Mouse (Mus musculus) liver, embryonic 12.5 days (tissue): ENCODE results near the gene Cabin1. TPM values are rescaled to one million over a fixed set of nuclear protein-coding genes. Genes with fewer than 3 reads are reported as not detected.

Experiments used
- ATAC-seq: fragments of 200-750 bp; cut with Nextera tagmentation; 2 replicates; pipeline ENCODE4 v1.8.0; 2017; ENCODE audit warnings: moderate number of reproducible peaks, mild to moderate bottlenecking, moderate library complexity
- H3K27ac ChIP-seq: fragments of 300-500 bp; sonication (generic); 2 replicates; pipeline ENCODE4 v1.5.1; 2016; ENCODE audit warnings: mild to moderate bottlenecking
- H3K27me3 ChIP-seq: fragments of 300-500 bp; sonication (generic); replicated peaks from 2 replicates; pipeline ENCODE4 v1.6.1; 2016; ENCODE audit warnings: mild to moderate bottlenecking, moderate library complexity
- H3K36me3 ChIP-seq: fragments of 300-500 bp; sonication (generic); 2 replicates; pipeline ENCODE4 v1.6.1; 2016; ENCODE audit warnings: mild to moderate bottlenecking, moderate library complexity
- H3K4me1 ChIP-seq: fragments of 300-500 bp; sonication (generic); 2 replicates; pipeline ENCODE4 v1.6.1; 2016
- H3K4me2 ChIP-seq: fragments of 300-500 bp; sonication (generic); 2 replicates; pipeline ENCODE4 v1.6.1; 2016; ENCODE audit warnings: mild to moderate bottlenecking, moderate library complexity
- H3K4me3 ChIP-seq: fragments of 300-500 bp; sonication (generic); 2 replicates; pipeline ENCODE4 v1.5.1; 2016; ENCODE audit warnings: mild to moderate bottlenecking, moderate library complexity
- H3K9ac ChIP-seq: fragments of 300-500 bp; sonication (generic); 2 replicates; pipeline ENCODE4 v1.6.1; 2016; ENCODE audit warnings: mild to moderate bottlenecking, moderate library complexity
- H3K9me3 ChIP-seq: fragments of 300-500 bp; sonication (generic); replicated peaks from 2 replicates; pipeline ENCODE4 v1.6.1; 2016; ENCODE audit warnings: mild to moderate bottlenecking, moderate library complexity
- WGBS: fragments of 180-500 bp; shearing (Covaris S2); methylation state at CpG from one replicate; pipeline ENCODE4 v1.1.7; 2016; ENCODE audit not compliant: insufficient replicate concordance; 5-methylcytosine and 5-hydroxymethylcytosine counted together
- polyA plus RNA-seq: library from polyadenylated mRNA; unstranded; fragments of >200 nt; fragmentation: Nextera tagmentation; extraction: Ambion mirVana; gene quantifications from 2 replicates; pipeline ENCODE4 v1.2.1, GENCODE M21; 2016

Cabin1 gene
- polyA plus RNA-seq, 1 experiment from 2014 or later: 24.4 TPM

DNA sequence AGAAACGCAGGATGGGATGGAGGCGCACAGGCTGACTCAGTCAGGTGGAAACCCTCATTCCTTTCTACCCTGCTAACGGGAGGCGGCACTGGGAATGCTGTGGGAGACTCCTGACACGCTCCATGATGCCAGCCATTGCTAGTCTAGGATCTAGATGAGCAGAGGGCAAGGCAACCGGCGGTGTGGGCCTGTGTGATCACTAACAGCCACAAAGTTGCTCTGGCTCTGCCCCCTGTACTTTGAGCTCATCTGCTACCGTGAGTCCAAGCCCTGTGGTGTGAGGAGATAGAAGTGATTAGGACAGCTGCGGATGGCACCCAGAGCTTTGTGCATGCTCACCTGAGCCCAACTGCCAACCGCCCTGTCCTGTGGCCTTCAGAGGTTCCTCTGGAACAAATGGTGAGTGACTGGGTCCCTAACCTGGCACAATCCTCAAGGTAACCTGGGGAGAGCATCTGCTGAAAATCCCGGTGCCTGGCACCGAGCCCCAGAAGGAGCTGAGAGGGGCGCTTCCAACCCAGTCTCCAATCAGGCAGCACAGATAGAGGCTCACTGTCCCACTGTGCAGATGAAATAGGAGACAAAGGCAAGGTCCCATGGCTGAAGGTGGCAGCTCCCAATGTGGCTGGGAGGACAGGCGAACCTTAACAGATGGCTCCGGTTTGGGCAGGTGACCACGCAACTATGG lies 112.6 kb downstream of the Cabin1 start:
- H3K4me3 ChIP-seq: no peak overlapping the region
- H3K9ac ChIP-seq: no peak overlapping the region
- 91% methylated on average over 16 of the region's 16 CpGs for WGBS
- no peaks in the 10 kb centered on the region for H3K4me1 ChIP-seq
- ATAC-seq: no peak
- peaks cover 100% of the 10 kb centered on the region for H3K36me3 ChIP-seq
- H3K9me3 ChIP-seq: no peaks in the 10 kb centered on the region
- H3K4me2 ChIP-seq: no peak overlapping the region
- no peaks in the 10 kb centered on the region for H3K27me3 ChIP-seq
- H3K27ac ChIP-seq: no peak overlapping the region

DNA sequence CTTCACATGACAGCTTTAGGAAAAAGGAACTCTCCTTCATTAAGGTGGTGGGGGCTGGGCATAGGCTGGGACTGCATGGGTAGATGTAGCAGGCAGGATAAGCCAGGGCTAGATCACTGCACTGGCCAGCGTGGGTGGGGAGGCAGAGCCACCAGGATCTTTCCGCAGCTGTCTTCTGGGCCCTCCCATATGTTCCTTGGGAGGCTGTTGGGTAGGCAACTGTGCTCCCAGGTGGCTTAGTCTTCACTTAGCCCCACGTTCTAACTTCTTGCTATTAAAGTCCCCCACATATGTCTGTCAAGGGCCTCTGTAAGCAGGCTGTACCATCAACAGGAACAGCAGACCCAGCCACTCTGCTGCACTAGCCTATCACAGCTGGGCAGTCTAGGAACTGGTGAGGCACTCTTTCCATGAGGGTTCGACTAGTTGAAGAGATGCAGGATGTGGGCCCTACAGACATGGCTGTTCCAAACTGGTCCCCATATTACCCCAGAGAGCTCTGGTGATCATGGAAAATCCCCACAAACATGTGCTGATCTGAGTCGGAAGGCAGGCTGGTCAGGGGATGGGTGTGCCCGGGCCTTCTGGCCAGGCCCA lies 113.7 kb downstream of the Cabin1 start:
- no peak overlapping the region for H3K4me3 ChIP-seq
- no peak overlapping the region for H3K9ac ChIP-seq
- ATAC-seq: no peak
- H3K27ac ChIP-seq: no peak overlapping the region
- whole genome bisulfite sequencing: 80% methylated on average over 6 of the region's 6 CpGs
- no peaks in the 10 kb centered on the region for H3K9me3 ChIP-seq
- H3K4me2 ChIP-seq: no peak overlapping the region
- no peaks in the 10 kb centered on the region for H3K4me1 ChIP-seq
- no peaks in the 10 kb centered on the region for H3K27me3 ChIP-seq
- H3K36me3 ChIP-seq: peaks cover 100% of the 10 kb centered on the region

DNA sequence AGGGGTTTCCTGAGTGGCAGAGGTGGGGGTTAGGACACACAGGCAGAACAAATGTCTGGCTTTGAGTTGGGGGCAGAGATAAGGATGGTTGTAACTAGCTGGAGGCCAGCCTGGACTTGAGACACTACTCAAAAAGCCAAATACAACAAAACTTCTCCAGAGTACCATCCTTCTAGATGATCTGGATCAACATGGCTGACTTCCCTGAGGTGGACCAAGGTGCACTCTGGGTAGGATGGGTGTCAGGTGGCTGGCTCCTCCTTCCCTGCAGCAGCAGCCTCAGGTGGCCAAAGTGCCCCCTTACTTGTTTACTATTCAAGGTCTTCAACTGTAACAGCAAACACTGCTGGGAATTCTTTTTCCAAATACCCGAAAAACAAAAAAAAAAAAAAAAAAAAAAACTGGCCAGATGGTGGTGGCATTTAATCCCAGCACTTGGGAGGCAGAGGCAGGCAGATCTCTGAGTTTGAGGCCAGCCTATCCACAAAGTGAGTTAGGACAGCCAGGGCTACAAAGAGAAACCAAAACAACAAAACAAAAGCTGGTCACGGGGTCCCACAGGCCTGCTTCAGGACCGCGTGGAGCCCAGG lies 114.6 kb downstream of the Cabin1 start:
- H3K27me3 ChIP-seq: no peaks in the 10 kb centered on the region
- no peak overlapping the region for H3K9ac ChIP-seq
- 89% methylated on average over 4 of the region's 4 CpGs for WGBS
- H3K4me3 ChIP-seq: no peak overlapping the region
- no peaks in the 10 kb centered on the region for H3K9me3 ChIP-seq
- no peak overlapping the region for H3K4me2 ChIP-seq
- peaks cover 91% of the 10 kb centered on the region for H3K36me3 ChIP-seq
- peaks cover 1% of the 10 kb centered on the region; the same call in 1 of the 2 replicates for H3K4me1 ChIP-seq
- H3K27ac ChIP-seq: no peak overlapping the region
- ATAC-seq: no peak

DNA sequence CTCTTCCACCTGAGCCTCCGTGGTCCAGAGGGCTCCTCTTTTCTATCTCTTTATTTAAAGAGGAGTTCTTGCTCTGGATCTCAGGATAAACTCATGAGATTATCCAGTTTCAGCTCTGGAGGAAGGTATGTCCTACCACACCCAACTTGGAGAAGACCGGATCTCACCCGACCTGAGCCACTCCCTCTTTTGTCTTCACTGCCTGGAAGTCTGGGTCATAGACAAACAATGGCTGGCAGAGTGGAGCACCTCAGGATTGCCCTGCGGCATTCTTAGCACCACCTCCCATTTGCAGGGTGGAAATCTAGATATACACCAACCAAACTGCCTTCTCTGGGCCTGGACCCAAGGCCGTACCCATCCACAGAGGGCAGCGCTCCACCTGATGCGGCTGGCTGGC lies 115.1 kb downstream of the Cabin1 start:
- ATAC-seq: no peak
- Histone ChIP-seq H3K4me3 (no peak overlapping the region), H3K4me1 (peaks cover 6% of the 10 kb centered on the region), H3K4me2 (no peak overlapping the region), H3K36me3 (peaks cover 86% of the 10 kb centered on the region), H3K9me3 (no peaks in the 10 kb centered on the region), H3K27me3 (no peaks in the 10 kb centered on the region), H3K9ac (no peak overlapping the region), H3K27ac (no peak overlapping the region)
- 85% methylated on average over 7 of the region's 7 CpGs for WGBS

DNA sequence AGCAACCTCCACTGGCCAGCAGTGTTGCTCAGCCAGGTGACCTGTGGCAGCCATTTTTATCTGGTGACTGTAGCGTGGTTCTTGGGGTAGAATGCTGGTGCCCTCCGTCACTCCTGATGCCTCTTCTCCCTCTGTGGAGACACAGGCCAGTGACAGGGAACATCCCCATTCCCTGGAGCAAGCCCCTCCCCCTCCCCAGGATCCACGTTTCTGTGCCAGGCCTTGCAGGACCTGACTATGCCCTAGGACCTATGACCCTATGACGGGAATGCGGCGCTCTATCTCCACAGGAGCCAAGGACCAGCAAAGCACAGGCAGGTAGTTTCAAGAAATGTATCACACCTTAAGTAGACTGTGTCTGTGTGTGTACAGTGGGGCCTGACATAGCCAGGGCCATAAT lies 116.0 kb downstream of the Cabin1 start:
- H3K9me3 ChIP-seq: no peaks in the 10 kb centered on the region
- no peak overlapping the region for H3K4me2 ChIP-seq
- ATAC-seq: no peak
- peaks cover 76% of the 10 kb centered on the region for H3K36me3 ChIP-seq
- peaks cover 15% of the 10 kb centered on the region for H3K4me1 ChIP-seq
- no peak overlapping the region for H3K9ac ChIP-seq
- 93% methylated on average over 6 of the region's 6 CpGs for WGBS
- no peaks in the 10 kb centered on the region for H3K27me3 ChIP-seq
- H3K4me3 ChIP-seq: no peak overlapping the region
- H3K27ac ChIP-seq: no peak overlapping the region

DNA sequence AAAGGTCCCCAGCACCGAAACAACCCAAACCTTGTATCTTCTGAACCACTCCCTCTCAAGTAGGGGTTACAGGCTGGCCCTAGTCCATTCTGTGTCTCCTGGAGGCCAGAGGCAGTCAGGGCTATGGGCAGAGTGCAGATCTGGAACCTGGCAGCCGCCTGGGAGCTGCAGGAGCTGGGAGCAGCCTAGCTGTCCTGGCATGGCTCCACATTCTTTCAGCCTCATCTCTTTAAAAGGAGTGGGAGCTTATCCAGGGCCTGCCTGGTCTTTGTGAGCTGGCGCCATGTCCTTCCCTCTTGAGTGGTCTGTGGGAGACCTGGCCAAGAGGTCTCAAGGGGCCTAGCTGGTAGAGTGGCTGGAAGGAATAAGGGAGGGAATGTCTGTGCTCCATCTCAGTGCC lies 116.8 kb downstream of the Cabin1 start:
- Histone ChIP-seq H3K4me2 (no peak overlapping the region), H3K27ac (no peak overlapping the region), H3K36me3 (peaks cover 69% of the 10 kb centered on the region), H3K27me3 (no peaks in the 10 kb centered on the region), H3K9me3 (no peaks in the 10 kb centered on the region), H3K4me3 (no peak overlapping the region), H3K9ac (no peak overlapping the region), H3K4me1 (peaks cover 22% of the 10 kb centered on the region)
- 92% methylated on average over 3 of the region's 3 CpGs for WGBS
- no peak for ATAC-seq

DNA sequence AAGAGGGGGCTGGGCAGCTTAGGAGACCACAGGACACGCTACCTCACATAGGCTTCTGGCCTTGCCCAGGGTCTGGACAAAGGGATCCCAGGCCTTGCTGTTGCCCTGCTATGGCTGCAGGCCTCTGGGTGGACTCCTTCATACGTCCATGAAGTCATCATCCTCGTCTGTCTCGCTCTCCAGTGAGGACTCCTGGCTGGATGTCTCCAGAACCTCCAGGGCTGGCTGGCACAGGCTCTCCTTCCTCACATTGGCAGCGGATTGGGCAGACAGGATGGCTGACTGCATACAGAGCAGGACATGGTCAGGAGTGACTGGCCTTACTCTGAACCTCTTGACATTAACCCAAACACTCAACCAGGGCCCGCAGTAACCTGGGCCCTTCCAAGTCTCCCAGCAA lies 117.7 kb downstream of the Cabin1 start:
- peaks cover 60% of the 10 kb centered on the region for H3K36me3 ChIP-seq
- peaks cover 22% of the 10 kb centered on the region for H3K4me1 ChIP-seq
- WGBS: 86% methylated on average over 6 of the region's 6 CpGs
- no peaks in the 10 kb centered on the region for H3K9me3 ChIP-seq
- H3K9ac ChIP-seq: no peak overlapping the region
- no peaks in the 10 kb centered on the region for H3K27me3 ChIP-seq
- H3K4me2 ChIP-seq: no peak overlapping the region
- no peak overlapping the region for H3K4me3 ChIP-seq
- H3K27ac ChIP-seq: no peak overlapping the region
- no peak for ATAC-seq

DNA sequence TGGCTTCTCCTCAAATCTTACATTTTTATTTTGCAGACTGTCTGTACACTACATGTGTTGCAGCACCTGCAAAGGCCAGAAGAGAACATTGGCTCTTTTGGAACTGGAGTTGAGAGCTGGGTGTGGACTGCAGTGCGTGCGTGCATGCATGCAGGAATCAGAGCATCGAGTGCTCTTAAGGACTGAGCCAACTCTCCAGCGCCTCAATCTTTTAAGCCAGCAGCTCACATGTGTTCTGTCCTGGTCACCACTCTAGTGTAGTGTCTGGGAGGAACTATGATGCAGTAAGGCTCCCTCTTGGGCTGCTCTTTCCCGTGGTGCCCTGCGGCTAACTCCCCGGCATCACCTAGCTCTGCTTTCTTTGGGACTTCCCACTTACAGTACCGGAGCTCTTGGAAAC lies 118.5 kb downstream of the Cabin1 start:
- Histone ChIP-seq H3K4me1 (peaks cover 22% of the 10 kb centered on the region), H3K27me3 (no peaks in the 10 kb centered on the region), H3K4me2 (no peak overlapping the region), H3K36me3 (peaks cover 52% of the 10 kb centered on the region), H3K9me3 (no peaks in the 10 kb centered on the region), H3K27ac (no peak overlapping the region), H3K9ac (no peak overlapping the region), H3K4me3 (no peak overlapping the region)
- no peak for ATAC-seq
- 87% methylated on average over 8 of the region's 8 CpGs for WGBS

DNA sequence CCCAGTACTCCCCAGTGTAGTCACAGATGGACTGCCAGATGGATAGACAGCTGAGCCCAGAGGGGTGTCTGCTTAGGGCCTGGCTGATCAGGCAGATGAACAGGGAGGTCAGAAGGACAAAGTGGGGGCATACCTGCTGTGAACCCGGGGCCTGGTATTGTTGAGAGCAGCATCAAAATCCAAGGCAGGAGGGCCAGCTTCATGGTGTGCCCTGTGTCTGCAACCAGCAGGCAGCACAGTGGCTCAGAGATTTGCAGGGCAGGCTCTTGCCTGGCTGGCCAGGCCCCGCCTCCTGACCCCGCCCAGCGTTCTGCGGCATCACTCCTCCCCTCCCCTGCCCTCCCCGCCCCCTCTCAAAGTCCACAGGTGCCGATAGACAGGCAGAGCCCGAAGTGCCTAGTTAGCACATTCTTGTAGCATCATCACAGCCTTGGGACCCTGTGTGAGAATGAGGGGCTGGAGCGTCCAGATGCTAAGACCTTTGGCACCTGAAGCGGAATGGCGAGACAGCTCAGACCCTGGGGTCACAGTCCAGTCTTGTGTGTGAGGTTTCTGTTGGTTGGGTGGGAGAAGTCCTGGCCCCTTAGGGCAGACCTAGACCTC lies 120.3 kb downstream of the Cabin1 start, which contains the start of gene Susd2:
Gene Susd2 (minus strand): TSS at position 268 of the 603 bp plus-strand sequence.
- Histone ChIP-seq H3K36me3 (peaks cover 34% of the 10 kb centered on the region), H3K4me1 (peaks cover 22% of the 10 kb centered on the region), H3K9me3 (no peaks in the 10 kb centered on the region), H3K4me2 (peak within 1 kb of the TSS; percentile 41), H3K27me3 (no peaks in the 10 kb centered on the region), H3K27ac (no peak within 1 kb of the TSS; the same call in 1 of the 2 replicates), H3K9ac (no peak within 1 kb of the TSS), H3K4me3 (no peak within 1 kb of the TSS)
- 15% methylated on average over 11 of the region's 11 CpGs for WGBS
- peak; percentile 77 for ATAC-seq

DNA sequence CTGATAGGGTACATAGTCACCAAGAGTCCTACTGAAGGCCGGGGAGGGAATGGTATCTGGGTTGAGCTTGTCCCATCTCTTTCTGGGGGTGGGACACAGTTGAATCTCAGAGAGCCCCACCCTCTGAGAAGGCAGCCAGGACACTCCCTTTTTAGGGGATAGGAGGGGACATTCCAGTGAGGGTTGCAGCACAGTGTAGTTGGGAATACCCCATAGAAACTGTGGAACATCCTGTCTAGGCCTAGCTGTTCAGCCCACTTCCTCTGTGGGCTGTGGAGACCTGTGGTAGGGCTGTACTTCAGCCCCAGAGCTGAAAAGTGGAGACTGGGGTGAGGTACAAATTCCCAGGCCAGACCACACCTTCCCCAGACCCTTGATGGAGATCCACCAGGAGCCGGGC lies 121.2 kb downstream of the Cabin1 start:
- Histone ChIP-seq H3K36me3 (peaks cover 24% of the 10 kb centered on the region), H3K4me2 (no peak overlapping the region), H3K9me3 (no peaks in the 10 kb centered on the region), H3K27ac (no peak overlapping the region), H3K27me3 (0 out of 2 replicates have a peak, but pooled peaks cover 4% of the 10 kb centered on the region), H3K9ac (no peak overlapping the region), H3K4me1 (peaks cover 22% of the 10 kb centered on the region), H3K4me3 (no peak overlapping the region)
- ATAC-seq: no peak
- 65% methylated on average over 2 of the region's 2 CpGs for WGBS

DNA sequence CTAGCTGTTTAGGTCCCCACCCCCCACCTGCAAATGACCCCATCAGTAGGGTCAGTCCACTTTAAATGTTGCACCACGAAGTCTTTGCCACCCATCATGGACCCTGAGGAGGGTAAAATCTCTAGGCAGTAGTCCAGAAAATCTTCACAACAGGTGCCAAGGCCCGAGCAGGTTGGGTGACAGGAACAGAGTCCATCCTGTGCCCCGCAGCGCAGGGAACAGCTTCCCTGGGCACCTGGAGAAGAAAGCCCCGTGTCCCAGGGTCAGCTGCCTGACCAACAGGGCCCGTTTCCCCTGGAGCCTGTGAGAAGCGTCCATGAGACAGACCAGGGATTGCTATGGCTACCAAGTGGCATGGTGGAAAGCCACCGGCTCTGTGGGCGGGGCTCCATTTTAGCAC lies 121.7 kb downstream of the Cabin1 start:
- 0 out of 2 replicates have a peak, but pooled peaks cover 6% of the 10 kb centered on the region for H3K27me3 ChIP-seq
- H3K4me2 ChIP-seq: no peak overlapping the region
- no peak overlapping the region for H3K27ac ChIP-seq
- 80% methylated on average over 9 of the region's 9 CpGs for WGBS
- no peak overlapping the region for H3K9ac ChIP-seq
- ATAC-seq: no peak
- no peak overlapping the region for H3K4me3 ChIP-seq
- peaks cover 22% of the 10 kb centered on the region for H3K4me1 ChIP-seq
- H3K9me3 ChIP-seq: no peaks in the 10 kb centered on the region
- H3K36me3 ChIP-seq: peaks cover 20% of the 10 kb centered on the region

DNA sequence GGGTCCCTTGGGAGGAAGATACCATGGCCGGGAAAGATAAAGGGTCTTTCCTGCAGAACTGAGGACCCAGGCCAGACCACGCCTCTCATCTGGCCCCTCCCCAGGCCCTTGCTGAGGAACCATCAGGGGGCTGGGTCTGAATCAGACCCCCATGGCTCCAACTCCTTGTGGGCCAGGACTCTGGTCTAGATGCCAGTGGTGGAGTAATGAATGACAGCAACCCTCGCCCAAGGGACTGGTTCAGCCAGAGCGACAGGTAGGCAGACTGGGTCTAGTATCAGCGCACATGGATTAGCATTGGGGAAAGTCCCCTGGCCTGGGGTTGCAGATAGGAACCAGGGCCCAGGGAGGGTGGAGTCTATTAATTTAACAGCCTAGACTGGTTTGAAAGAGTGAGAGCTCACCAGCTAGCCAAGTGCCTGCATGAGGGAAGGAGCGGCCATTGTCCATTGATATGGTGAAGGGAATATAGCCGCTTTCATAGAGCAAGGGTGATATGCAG lies 122.4 kb downstream of the Cabin1 start:
- no peak overlapping the region for H3K4me2 ChIP-seq
- peaks cover 22% of the 10 kb centered on the region for H3K4me1 ChIP-seq
- ATAC-seq: no peak
- H3K27me3 ChIP-seq: peaks cover 8% of the 10 kb centered on the region
- H3K4me3 ChIP-seq: no peak overlapping the region
- no peak overlapping the region for H3K27ac ChIP-seq
- no peaks in the 10 kb centered on the region for H3K9me3 ChIP-seq
- H3K9ac ChIP-seq: no peak overlapping the region
- 74% methylated on average over 7 of the region's 7 CpGs for WGBS
- peaks cover 13% of the 10 kb centered on the region for H3K36me3 ChIP-seq
